Mouse (Mus musculus) urinary bladder, postnatal 25 days (tissue): Measurements from ENCODE around the gene Ccdc28b.

Experiments
- DNase-seq: peaks from one replicate; pipeline ENCODE4 v3.0.0; 2022; ENCODE audit warnings: low spot score

Ccdc28b gene

GRCm38 (mm10) chr4:129623681-129624091 lies at the start of gene Ccdc28b:
Ccdc28b (minus strand) TSS chr4:129623947.
- DNase-seq = no peak

GRCm38 (mm10) chr4:129672878-129673449 lies 49.2 kb upstream of the Ccdc28b start:
- no peak for DNase-seq

GRCm38 (mm10) chr4:129672083-129672877 lies 48.5 kb upstream of the Ccdc28b start, which contains the start of gene Kpna6:
Kpna6 (minus strand) TSS chr4:129672767.
- peak; percentile 86 for DNase-seq

- DNase-seq = peak; percentile 42
Observed at GRCm38 (mm10) chr4:129671491-129672082, 47.8 kb upstream of the Ccdc28b start.

- no peak for DNase-seq
Observed at GRCm38 (mm10) chr4:129662255-129662813, 38.6 kb upstream of the Ccdc28b start.

- no peak for DNase-seq
Observed at GRCm38 (mm10) chr4:129661584-129661983, 37.8 kb upstream of the Ccdc28b start.

- DNase-seq = no peak
Observed at GRCm38 (mm10) chr4:129654770-129655169, 31.0 kb upstream of the Ccdc28b start.

- no peak for DNase-seq
Observed at GRCm38 (mm10) chr4:129650359-129650758, 26.6 kb upstream of the Ccdc28b start.

- DNase-seq = no peak
Observed at GRCm38 (mm10) chr4:129648656-129649055, 24.9 kb upstream of the Ccdc28b start.

- DNase-seq = no peak
Observed at GRCm38 (mm10) chr4:129645204-129645603, 21.5 kb upstream of the Ccdc28b start.

GRCm38 (mm10) chr4:129641756-129642155 lies 18.0 kb upstream of the Ccdc28b start:
- no peak for DNase-seq

GRCm38 (mm10) chr4:129640638-129641467 lies 17.1 kb upstream of the Ccdc28b start, which contains the start of gene Txlna:
Txlna (minus strand) TSS chr4:129641065.
- DNase-seq = peak; percentile 87

- DNase-seq = peak; percentile 37
Observed at GRCm38 (mm10) chr4:129640101-129640637, 16.4 kb upstream of the Ccdc28b start.

GRCm38 (mm10) chr4:129639221-129639620 lies 15.5 kb upstream of the Ccdc28b start:
- DNase-seq = no peak

GRCm38 (mm10) chr4:129633852-129634251 lies 10.1 kb upstream of the Ccdc28b start:
- no peak for DNase-seq

GRCm38 (mm10) chr4:129631867-129632266 lies 8.1 kb upstream of the Ccdc28b start:
- DNase-seq = no peak

- DNase-seq = no peak
Observed at GRCm38 (mm10) chr4:129630944-129631343, 7.2 kb upstream of the Ccdc28b start.

GRCm38 (mm10) chr4:129626035-129626434 lies 2.3 kb upstream of the Ccdc28b start:
- DNase-seq = no peak

GRCm38 (mm10) chr4:129625496-129625895 lies 1.7 kb upstream of the Ccdc28b start:
- DNase-seq = no peak

GRCm38 (mm10) chr4:129625029-129625370 lies 1.3 kb upstream of the Ccdc28b start:
- DNase-seq = no peak

- DNase-seq = peak; percentile 59
Observed at GRCm38 (mm10) chr4:129624281-129625028, 708 bp upstream of the Ccdc28b start.
